Mouse (Mus musculus) kidney, postnatal 36 days (tissue): ENCODE results near the gene Piwil4.

Source experiments
- DNase-seq, 2 experiments: peaks; one replicate each; pipeline ENCODE4 v3.0.0; 2021 to 2022; ENCODE audit warnings: mixed read lengths in 2 of 2

Piwil4 gene

DNA sequence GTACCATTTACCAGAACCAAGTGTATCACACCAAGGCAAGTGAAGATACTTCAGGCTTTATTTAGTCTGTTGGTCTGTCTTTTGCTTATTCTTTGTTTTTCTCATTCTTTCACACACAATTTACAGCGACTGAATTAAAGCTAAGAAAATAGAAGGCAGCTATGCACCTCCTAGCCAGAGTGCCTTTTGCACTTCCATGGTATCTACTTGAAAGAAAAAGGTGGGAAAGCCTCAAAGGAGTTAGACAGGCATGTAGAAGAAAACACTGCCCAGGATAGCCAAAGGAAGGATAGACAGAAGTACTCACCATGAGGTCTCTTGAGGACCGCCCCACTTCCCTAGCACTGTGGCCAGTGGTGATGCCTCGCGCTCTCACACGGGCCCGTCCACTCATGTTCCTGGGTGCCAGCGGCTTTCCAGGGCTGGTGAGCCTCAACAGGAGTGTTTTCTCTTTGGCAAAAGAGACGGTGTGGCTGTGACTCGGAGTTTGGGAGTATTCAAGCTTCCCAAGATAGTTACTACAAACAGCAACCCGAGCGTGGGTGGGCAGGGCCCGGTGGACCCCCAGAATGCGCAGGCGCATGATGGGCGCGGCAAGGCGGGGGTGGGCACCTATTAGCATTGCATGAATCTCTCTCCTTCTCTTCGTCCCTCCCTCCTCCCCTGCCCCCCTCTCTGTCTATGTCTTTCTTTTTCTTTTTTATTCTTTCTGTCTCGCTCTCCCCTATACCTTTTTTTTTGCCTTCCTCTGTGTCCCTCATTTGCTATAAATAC is at the start of gene Piwil4:
Piwil4 (minus strand) TSS at position 583 of the 774 bp plus-strand sequence.
- no peak for DNase-seq

DNA sequence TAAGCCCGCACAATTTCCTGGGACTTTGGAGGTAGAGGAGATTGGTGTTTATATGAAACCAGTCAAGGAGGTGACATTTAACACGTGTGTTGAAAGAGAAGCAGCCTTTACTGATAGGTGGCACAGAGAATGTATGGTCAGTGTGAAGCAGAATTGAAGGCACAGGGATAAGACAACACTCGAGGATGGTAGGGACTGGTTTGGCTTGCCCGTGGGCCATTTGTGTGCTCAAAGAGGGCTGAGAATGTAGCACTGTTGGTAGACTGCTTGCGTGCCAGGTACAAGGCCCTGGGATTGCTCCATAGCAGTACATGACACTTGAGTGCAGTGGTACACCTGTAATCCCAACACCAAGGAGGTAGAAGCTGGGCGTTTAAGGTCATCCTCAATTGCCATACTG is 46.8 kb upstream of the Piwil4 start:
- DNase-seq, result no peak

DNA sequence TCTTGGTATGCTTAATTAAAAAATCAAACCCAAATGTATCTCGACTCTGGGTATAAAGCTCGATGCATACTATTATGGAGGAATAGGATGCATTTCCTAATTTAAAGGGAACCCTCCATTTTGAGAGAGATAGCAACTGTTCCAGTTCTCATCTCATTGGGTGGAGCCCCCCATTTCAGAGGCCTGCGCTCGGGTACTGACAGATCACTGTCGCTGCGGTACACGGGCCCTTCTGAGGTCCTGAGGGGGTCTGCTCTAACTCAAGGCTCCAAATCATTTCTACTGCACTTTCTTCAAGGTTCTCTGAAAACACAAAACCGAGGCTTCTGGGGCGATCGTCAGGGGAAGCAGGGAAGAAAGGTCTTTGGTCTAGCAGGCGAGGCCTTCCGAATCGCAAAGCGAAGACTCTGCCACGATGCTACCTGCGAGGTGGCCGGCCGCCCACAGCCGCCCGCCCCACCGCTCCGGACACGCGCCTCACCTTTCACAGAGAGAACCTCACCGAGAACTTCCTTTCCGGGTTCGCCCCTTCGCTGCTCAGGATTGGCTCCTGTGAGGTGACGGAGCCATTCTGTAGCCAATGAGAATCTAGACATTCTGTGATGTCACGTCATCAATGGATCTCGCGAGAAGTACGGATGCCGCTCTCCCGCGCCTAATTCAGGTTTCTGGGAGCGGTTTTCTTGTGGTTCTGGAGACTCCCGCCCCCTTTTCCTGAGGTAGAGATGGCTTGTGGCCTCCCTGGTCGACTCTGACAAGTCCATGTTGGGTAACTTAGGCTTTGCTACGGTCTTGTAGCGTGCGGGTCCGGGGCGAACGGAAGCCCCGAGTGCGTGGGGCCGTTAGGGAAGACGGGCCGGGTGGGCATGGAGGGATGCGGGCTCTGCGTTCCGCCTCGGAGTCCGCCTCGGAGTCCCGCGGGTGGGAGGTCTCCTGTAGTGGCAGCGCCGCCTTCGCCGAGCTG is 43.8 kb upstream of the Piwil4 start, which contains the start of the genes Mre11a and Ankrd49:
Mre11a (plus strand) TSS at position 616 of the 964 bp plus-strand sequence.
Ankrd49 (minus strand) TSS at position 818 of the 964 bp plus-strand sequence.
- peak; percentile 94 to 97 for DNase-seq

DNA sequence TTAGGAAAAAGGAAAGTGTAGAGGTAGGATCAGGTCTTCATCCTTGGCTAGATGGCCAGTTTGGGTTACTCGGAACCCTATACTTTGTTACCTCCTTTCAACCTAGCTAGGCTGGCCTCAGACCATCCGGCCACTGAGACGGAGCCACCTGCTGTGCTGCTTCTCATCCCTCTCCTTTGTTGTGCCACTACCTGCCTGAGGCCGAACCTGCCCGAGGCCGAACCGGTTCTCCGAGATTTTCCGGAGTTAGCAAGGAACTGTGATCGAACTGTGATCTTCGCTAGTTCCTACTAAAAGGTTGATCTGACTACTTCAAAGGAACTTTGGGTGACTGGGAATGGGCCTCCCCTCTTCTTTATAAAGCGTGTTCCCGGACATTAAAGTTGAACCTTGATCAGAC is 37.8 kb upstream of the Piwil4 start:
- peak in 1 of 2 experiments; percentile 3 for DNase-seq

DNA sequence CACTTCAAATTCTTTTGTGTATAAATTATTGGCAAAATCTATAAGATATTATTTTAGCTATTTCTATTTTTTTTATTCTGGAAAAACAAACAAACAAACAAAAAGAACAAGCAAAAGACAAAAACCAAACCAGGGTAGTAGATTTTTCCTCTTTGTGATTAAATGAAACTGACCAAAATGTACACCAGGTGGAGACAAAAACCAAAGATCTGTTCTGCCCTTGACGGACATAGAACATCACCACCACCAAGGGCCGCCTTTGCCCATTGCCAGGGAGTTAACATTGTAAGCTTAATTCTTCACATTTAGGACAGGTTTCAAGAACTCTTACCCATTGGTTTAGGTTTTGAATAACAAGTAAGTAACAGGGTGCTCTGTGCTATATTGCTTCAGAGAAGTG is 33.3 kb upstream of the Piwil4 start:
- no peak for DNase-seq

DNA sequence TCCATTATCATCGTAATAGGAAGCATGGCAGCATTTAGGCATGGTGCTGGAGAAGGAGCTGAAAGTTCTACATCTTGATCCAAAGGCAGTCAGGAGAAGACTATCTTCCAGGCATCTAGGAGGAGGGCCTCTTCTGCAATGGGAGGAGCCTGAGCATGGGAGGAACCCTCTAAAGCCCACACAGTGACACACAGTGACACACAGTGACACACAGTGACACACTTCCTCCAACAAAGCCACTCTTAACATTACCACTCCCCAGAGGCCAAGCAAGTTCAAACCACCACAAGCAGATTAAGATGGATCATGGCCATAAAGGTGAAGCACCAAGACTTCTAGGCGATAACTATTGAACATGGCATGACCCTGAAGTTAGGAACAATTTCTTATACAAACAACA is 31.5 kb upstream of the Piwil4 start:
- no peak for DNase-seq

DNA sequence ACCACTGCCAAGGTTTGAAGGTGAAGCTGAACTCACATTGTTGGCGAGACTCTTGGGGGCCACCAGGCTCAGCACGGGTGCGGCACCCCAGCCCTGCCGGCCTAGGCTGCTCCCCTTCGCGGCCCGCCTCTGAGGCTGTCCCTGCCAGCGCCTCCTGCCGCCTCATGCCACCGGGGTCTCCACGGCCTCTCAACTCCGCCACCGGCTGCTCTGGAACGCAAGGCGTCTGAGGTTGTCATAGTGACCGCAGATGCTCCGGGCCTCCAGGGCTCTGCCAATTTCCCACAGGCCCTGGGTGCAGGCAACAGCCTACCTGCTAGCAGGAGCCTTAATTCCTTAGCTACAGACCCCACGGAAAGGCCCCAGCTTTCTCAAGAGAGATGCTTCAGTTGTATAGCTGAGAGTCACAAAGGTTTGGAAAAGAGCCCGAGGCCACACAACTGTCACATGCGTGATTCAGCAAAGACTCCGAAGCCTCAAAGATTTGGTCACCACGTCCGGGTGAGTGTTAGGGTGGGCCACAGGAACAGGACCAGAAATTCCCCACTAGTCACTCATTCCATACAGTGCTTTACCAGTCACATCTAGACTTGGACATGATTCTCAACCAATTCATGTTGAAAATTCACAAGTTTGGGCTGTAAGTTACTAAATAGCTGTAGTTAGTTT is 30.4 kb upstream of the Piwil4 start, which contains the start of gene 1700012B09Rik:
1700012B09Rik (minus strand) TSS at position 228 of the 669 bp plus-strand sequence.
- no peak for DNase-seq

DNA sequence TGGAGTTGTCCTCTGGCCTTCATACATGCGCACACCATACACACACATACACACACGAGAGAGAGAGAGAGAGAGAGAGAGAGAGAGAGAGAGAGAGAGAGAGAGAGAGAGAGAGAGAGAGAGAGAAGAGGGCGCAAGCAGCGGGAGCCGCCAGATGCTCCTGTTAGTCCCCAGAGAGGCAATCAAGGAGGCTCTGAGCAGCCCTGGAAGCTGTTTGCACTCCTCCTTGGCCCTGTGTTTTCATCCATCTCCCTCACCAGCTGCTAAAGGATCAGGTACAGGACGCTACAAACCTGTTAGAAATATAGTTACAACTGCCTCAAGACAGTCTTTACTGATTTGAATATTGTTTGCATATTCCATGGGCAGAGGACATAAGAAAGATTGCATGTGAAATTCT is 29.3 kb upstream of the Piwil4 start:
- DNase-seq, result no peak

DNA sequence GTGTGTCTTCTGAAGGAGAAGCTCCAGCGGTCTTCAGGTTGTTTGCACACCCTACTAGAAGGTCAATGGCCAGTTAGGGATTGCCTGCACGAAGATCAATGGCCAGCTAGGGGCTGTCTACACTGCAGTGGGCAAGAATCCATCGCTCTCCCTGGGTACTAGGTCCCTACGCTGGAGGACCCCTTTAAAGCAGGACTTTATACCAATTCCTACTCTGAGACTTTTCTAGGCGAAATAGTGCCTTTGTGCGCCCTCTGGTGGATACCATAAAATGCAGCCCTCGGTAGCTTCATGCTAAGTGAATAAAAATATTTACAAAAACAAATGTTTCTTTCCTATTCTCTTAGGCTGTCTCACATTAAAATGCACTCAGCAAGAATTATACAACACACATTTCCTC is 24.2 kb upstream of the Piwil4 start:
- peak; percentile 34 to 80 for DNase-seq

DNA sequence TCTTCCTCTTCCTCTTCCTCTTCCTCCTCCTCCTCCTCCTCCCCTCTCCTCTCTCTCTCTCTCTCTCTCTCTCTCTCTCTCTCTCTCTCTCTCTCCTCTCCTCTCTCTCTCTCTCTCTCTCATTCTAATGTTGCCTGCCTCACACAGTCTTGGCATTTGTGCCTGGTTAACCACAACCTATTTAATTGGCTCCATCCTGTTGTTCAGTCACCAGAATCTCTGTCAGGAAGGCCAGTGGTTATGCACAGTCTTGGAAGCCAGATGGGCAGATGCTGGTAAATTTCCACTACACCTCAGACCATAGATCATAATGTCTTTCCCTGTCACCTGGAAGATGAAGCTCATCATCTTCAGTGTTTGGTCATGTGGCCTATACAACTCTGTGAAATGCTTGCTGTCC is 18.7 kb upstream of the Piwil4 start:
- DNase-seq, result no peak

DNA sequence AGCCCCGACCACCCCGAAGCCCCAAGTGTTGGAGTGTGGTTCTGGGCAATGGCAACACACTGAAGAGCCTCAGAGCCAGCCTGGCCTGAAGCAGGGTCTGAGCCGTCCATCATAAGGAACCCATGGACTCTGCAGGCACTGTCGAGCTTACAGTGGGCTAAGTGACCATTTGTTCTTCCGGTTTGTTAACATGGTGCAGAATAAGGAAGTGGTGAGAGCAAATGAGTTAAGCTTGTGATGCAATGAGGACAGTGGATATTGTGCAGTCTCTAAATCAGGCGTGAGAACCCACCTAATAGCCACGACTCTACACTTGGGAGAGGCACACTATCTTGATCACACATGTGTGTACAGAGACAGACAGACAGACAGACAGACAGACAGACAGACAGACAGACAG is 18.1 kb upstream of the Piwil4 start:
- DNase-seq, result no peak

DNA sequence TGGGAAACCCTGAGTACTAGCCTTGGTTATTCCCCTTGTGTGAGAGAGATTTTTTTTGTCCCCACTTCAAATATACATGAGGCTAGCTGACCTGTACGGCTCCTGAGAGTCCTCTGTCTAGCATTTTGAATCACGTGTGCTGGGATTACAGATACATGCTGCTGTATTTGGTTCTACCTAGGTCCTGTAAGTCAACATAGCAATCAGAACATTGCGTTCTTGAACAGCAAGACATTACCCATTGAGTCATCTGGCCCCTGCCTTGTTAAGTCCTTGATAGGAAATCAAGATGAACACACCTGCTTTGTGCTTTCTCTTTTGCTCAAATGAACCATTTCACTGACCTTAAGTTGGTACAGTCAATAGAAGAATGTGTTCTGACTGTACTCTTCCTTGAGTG is 13.9 kb upstream of the Piwil4 start:
- DNase-seq, result no peak

DNA sequence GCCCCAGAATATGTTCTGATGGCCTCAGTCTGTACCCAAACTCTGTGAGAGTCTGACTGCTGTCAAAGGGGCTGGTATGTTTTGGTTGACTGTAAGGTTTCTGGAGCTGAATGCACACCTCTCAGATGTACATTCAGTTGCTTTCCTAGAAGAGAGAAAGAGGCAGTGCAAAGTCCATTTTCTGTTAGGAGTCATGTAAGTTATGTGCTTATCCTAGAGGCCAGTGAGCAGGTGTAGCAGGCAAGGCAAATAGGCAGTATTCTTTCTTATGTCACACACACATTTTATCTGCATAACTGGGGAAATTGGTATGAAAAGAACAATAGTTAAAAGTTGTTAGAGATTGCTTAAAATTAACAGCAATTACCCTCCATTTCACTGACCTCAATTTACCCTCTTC is 13.4 kb upstream of the Piwil4 start:
- DNase-seq, result no peak

DNA sequence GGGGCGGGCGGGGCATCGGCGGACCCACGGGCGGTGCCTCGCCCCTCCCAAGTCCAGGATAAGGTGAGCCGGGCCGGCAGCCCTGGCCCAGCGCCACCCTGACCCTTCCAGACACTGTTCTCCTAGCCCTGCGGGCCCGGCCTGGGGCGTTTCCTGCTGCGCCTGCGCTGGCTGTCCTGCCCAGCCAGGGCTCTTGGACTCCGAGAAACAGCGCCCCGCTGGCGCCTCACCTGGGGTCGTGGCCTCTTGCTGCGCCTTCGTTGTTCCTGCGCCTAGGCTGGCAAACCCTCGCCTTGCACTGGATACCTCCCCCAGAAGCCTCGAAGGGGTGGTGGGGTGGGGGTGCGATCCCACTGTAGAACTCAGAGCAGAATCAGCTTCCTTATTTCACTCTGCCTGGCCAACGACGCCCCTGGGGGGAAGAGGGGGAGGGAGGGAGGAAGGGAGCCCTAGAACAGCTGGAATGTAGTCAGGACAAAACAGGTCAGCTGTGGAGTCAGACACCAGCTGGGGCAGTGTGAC is 11.5 kb upstream of the Piwil4 start, which contains the start of gene Fut4:
Fut4 (minus strand) TSS at position 393 of the 522 bp plus-strand sequence.
- peak; percentile 75 to 85 for DNase-seq

DNA sequence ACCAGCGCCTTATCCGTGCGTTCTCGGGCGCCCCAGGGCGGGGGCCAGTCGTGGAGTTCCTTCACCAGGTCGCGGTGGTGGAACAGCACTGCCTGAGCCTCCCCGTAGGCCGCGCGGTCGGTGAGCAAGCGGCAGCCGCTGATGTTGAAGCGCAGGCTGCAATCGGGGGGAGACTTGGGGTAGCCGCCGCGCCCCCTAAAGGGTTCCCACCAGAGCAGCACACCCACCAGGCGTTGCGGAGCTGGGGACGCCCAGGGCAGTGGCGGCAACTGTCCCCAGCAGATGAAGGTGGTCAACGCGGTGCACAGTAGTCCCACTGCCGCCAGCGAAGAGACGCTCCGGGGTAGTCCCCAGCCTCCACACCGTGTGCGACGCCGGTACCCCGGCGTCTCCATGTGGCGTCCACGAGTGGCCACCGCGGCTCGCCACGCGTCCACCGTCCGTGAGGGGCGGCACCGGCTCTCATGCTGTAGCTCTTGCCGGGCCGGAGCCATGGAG is 11.0 kb upstream of the Piwil4 start:
- DNase-seq, result peak in 1 of 2 experiments; percentile 39

DNA sequence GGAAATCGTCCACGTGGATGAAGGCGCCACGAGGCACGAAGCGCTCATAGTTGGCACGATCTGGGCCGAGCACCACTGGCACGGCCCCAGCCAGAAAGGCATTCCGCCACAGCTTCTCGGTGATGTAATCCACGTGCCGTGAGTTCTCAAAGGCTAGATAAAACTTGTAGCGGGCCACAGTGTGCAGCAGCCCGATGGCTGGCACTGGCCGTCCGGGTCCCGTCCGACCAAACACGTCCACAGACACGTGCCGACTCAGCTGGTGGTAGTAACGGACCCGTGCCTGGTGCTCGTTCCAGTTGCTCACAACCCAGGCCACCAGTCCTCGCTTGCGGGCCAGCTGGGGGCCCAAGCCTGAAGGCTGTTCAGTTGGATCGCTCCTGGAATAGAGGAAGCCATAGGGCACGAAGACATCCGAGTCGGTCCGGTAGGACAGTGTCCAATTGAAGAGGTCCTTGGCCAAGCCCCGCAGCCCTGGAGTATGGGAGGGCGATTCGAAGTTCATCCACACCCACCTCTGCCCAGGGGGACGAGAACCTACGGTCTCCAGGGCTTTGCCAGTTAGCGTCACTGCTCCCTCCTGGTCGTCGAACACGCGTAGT is 10.5 kb upstream of the Piwil4 start:
- DNase-seq, result no peak

DNA sequence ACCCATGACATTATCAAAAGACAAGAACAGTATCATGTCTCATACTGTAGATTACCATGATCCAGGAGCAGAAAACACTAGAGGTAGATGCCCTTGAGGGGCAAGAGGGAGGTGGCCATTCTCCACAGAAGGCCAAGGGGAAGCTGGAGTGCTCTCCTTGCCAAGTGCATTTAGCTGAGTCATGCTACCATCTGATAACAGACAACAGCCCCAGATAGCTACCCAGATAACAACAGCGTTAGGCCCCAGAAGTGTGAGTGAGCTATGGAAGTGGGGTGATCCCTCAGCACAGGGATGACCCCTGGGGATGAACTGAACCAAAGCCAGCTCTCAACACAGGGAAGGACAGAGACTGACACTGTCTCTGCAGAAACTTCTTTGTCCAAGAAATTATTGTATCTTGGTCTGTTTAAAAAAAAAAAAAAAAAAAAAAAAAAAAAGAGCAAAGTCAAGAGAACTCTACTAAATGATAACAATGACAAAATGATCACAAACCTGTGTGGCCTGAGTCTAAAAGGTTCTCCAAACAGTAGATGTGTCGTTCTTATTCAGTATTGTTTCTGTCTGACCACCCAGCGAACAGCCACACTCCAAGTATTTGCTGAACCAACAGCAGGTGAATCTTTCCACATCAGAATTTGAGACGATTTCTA is 909 bp downstream of the Piwil4 start:
- DNase-seq, result no peak

DNA sequence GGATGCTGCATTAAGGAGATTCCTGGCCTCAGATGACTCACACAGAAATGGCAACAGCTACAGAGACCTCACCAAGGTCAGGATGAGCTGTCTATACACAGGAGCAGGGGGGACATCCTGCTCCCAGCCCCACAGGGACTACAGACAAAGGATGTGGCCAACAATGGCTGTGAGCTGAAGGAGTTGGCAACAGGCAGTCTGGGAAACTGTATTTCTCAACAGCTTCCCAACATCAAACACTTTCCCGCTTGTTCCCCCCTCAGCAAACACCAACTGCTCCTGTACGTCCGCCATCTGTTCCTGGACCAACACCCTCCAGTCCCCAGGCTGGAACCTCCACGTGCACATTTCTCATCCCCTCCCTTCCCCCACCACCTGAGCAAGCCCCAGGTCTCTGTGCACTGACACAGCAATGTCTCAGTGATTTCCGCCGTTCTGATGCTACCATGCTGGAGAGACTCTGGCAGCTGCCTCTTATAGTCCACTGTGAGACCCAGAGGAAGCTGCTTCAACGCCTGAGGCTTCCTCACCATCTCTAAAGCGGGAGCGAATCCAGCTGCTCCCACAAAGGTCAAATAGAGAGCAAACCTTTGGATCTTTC is 9.5 kb downstream of the Piwil4 start:
- peak; percentile 35 to 49 for DNase-seq

DNA sequence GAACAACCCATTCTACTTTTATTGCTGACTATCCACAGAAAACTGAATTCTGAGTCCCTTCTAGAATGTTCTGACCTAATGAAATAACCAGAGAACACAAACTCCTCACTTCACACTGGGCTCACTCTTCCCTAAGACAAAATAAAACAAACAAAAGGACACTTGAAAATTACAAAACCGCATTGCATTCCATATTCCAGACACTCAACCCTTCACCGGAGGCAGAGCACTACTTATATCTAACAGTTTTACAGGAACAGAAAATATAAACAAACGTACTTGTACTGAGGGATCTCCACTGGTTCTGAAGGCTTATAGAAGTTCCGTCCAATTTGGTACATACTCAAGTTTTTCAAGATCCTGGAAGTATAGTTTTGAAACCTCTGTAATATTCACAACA is 12.2 kb downstream of the Piwil4 start:
- no peak for DNase-seq

DNA sequence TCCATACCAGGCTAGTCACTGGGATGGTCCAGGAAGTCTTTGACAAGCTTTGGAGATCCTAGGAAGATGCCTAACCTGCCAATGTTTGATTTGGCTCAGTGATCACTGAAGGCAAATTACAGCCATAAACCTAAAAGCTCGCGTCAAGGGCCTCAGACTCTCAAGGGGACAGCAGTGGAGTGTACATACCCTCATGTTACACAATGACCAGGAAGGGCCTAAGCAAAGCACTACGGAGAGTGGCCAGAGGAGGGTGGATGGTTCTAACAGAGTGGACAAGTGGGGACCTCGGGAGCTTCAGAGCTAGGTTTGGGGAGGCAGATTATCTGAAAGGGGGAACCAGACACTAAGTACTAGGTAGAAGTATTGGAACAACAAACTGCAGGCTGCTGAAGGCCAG is 13.9 kb downstream of the Piwil4 start:
- no peak for DNase-seq

DNA sequence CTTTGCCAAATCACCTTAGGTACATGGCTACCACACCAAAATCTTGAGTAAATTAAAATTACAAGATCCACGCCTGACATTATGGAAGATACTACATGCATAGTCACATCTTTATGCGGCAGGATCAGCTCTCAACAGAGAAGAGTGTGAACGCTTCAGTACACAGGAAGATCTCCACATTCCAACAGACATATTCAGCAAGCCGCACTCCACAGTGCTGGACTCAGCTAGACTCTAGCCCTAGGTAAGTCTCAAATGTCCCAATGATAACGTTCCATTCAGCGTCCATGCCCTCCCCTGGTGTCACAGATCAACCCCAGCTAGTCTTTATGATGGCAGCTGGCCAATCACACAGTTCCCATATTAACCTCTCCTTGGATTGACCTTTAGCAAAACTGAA is 14.5 kb downstream of the Piwil4 start:
- DNase-seq, result no peak
